Mouse (Mus musculus): Measurements from ENCODE around the gene Atad5.

DNA sequence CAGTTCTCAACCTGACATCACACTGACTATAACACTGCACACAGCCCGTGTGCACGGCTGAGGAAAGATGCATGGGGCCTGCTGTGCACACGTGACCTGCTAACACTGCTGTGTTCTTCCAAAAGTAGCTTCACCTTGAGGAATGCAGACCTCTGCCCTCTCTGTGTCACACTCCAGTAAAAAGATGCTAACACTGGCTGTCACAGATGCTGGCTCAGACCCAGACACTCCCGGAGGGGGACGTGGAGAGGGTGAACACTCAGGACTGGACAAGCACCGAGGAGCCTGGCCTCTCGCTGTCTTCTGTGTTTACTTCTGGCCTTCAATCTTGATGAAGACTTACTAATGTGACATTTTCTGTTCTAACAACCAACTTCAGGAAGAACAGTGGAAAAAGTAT, 42.3 kb upstream of the Atad5 start:
- TF ChIP-seq CTCF (IDR thresholded peaks at IDR 0.05; ENCODE audit: low read depth): no peak
- no peak for TF ChIP-seq EP300 (optimal IDR thresholded peaks at IDR 0.05)

Data from stomach, postnatal 0 days (tissue).